Mouse (Mus musculus): Measurements from ENCODE around the gene Lipe. TPM values are rescaled to one million over a fixed set of nuclear protein-coding genes. Genes with fewer than 3 reads are reported as not detected.

Gene Lipe
- polyA plus RNA-seq, 1 experiment: 0.22 TPM

- Histone ChIP-seq H3K9me3 (ENCODE audit: control insufficient read depth, low read length) (no peaks in the 10 kb centered on the region), H3K27me3 (ENCODE audit: control insufficient read depth) (0 out of 2 replicates have a peak, but pooled peaks cover 2% of the 10 kb centered on the region), H3K4me3 (replicated peaks) (no peak overlapping the region), H3K36me3 (ENCODE audit: control insufficient read depth) (peaks cover 33% of the 10 kb centered on the region), H3K4me1 (ENCODE audit: control insufficient read depth) (peaks cover 47% of the 10 kb centered on the region)
- no peak for TF ChIP-seq TAL1 (IDR thresholded peaks at IDR 0.05; ENCODE audit: low read length)
- no peak for TF ChIP-seq GATA1 (IDR thresholded peaks at IDR 0.05; ENCODE audit: low read length)
These were observed 14.6 kb downstream of the Lipe start for GRCm38 (mm10) chr7:25383891-25384290.

GRCm38 (mm10) chr7:25383385-25383784, 15.1 kb downstream of the Lipe start:
- Histone ChIP-seq H3K9me3 (ENCODE audit: control insufficient read depth, low read length) (no peaks in the 10 kb centered on the region), H3K4me3 (replicated peaks) (no peak overlapping the region), H3K4me1 (ENCODE audit: control insufficient read depth) (peaks cover 44% of the 10 kb centered on the region), H3K27me3 (ENCODE audit: control insufficient read depth) (0 out of 2 replicates have a peak, but pooled peaks cover 2% of the 10 kb centered on the region), H3K36me3 (ENCODE audit: control insufficient read depth) (peaks cover 30% of the 10 kb centered on the region)
- TF ChIP-seq TAL1 (IDR thresholded peaks at IDR 0.05; ENCODE audit: low read length) (no peak), GATA1 (IDR thresholded peaks at IDR 0.05; ENCODE audit: low read length) (no peak)

- no peaks in the 10 kb centered on the region for H3K9me3 ChIP-seq (ENCODE audit: control insufficient read depth, low read length)
- peaks cover 41% of the 10 kb centered on the region for H3K4me1 ChIP-seq (ENCODE audit: control insufficient read depth)
These were observed 16.0 kb downstream of the Lipe start for GRCm38 (mm10) chr7:25382541-25382940.

GRCm38 (mm10) chr7:25381284-25381680, 17.2 kb downstream of the Lipe start:
- Histone ChIP-seq H3K27me3 (ENCODE audit: control insufficient read depth) (0 out of 2 replicates have a peak, but pooled peaks cover 2% of the 10 kb centered on the region), H3K4me3 (replicated peaks) (no peak overlapping the region), H3K9me3 (ENCODE audit: control insufficient read depth, low read length) (no peaks in the 10 kb centered on the region), H3K36me3 (ENCODE audit: control insufficient read depth) (peaks cover 23% of the 10 kb centered on the region), H3K4me1 (ENCODE audit: control insufficient read depth) (peaks cover 38% of the 10 kb centered on the region)
- TF ChIP-seq TAL1 (IDR thresholded peaks at IDR 0.05; ENCODE audit: low read length) (no peak), GATA1 (IDR thresholded peaks at IDR 0.05; ENCODE audit: low read length) (no peak)

More at GRCm38 (mm10) chr7:25382541-25382940, 16.0 kb downstream of the Lipe start:
- TF ChIP-seq GATA1 (IDR thresholded peaks at IDR 0.05; ENCODE audit: low read length) (no peak), TAL1 (IDR thresholded peaks at IDR 0.05; ENCODE audit: low read length) (no peak)
- no peak overlapping the region for H3K4me3 ChIP-seq (replicated peaks)
- 0 out of 2 replicates have a peak, but pooled peaks cover 2% of the 10 kb centered on the region for H3K27me3 ChIP-seq (ENCODE audit: control insufficient read depth)
- H3K36me3 ChIP-seq (ENCODE audit: control insufficient read depth): peaks cover 23% of the 10 kb centered on the region

- no peaks in the 10 kb centered on the region for H3K9me3 ChIP-seq (ENCODE audit: control insufficient read depth, low read length)
- H3K27me3 ChIP-seq (ENCODE audit: control insufficient read depth): 0 out of 2 replicates have a peak, but pooled peaks cover 2% of the 10 kb centered on the region
- no peak overlapping the region for H3K4me3 ChIP-seq (replicated peaks)
- H3K4me1 ChIP-seq (ENCODE audit: control insufficient read depth): peaks cover 33% of the 10 kb centered on the region
- TF ChIP-seq GATA1 (IDR thresholded peaks at IDR 0.05; ENCODE audit: low read length): no peak
- TF ChIP-seq TAL1 (IDR thresholded peaks at IDR 0.05; ENCODE audit: low read length): no peak
- peaks cover 21% of the 10 kb centered on the region for H3K36me3 ChIP-seq (ENCODE audit: control insufficient read depth)
These were observed 17.9 kb downstream of the Lipe start for GRCm38 (mm10) chr7:25380392-25381283.

- Histone ChIP-seq H3K9me3 (ENCODE audit: control insufficient read depth, low read length) (no peaks in the 10 kb centered on the region), H3K4me1 (ENCODE audit: control insufficient read depth) (peaks cover 27% of the 10 kb centered on the region), H3K4me3 (replicated peaks) (peak overlapping the region; percentile 56), H3K27me3 (ENCODE audit: control insufficient read depth) (0 out of 2 replicates have a peak, but pooled peaks cover 2% of the 10 kb centered on the region), H3K36me3 (ENCODE audit: control insufficient read depth) (peaks cover 15% of the 10 kb centered on the region)
- TF ChIP-seq TAL1 (IDR thresholded peaks at IDR 0.05; ENCODE audit: low read length): no peak
- TF ChIP-seq GATA1 (IDR thresholded peaks at IDR 0.05; ENCODE audit: low read length): no peak
These were observed 18.8 kb downstream of the Lipe start for GRCm38 (mm10) chr7:25379551-25380351.

GRCm38 (mm10) chr7:25378181-25379100, 20.1 kb downstream of the Lipe start:
- H3K9me3 ChIP-seq (ENCODE audit: control insufficient read depth, low read length): no peaks in the 10 kb centered on the region
- H3K4me1 ChIP-seq (ENCODE audit: control insufficient read depth): peaks cover 27% of the 10 kb centered on the region
- H3K36me3 ChIP-seq (ENCODE audit: control insufficient read depth): peaks cover 6% of the 10 kb centered on the region
- H3K4me3 ChIP-seq (replicated peaks): no peak overlapping the region
- TF ChIP-seq TAL1 (IDR thresholded peaks at IDR 0.05; ENCODE audit: low read length) (no peak), GATA1 (IDR thresholded peaks at IDR 0.05; ENCODE audit: low read length) (no peak)
- 0 out of 2 replicates have a peak, but pooled peaks cover 2% of the 10 kb centered on the region for H3K27me3 ChIP-seq (ENCODE audit: control insufficient read depth)

GRCm38 (mm10) chr7:25377100-25377700, 21.3 kb downstream of the Lipe start:
- no peak for TF ChIP-seq GATA1 (IDR thresholded peaks at IDR 0.05; ENCODE audit: low read length)
- no peak for TF ChIP-seq TAL1 (IDR thresholded peaks at IDR 0.05; ENCODE audit: low read length)
- H3K36me3 ChIP-seq (ENCODE audit: control insufficient read depth): no peaks in the 10 kb centered on the region

More at GRCm38 (mm10) chr7:25377100-25377700, 21.3 kb downstream of the Lipe start:
- H3K4me1 ChIP-seq (ENCODE audit: control insufficient read depth): peaks cover 27% of the 10 kb centered on the region
- no peaks in the 10 kb centered on the region for H3K9me3 ChIP-seq (ENCODE audit: control insufficient read depth, low read length)
- peak overlapping the region; percentile 46 for H3K4me3 ChIP-seq (replicated peaks)
- 0 out of 2 replicates have a peak, but pooled peaks cover 2% of the 10 kb centered on the region for H3K27me3 ChIP-seq (ENCODE audit: control insufficient read depth)
